Mouse (Mus musculus) kidney, postnatal 36 days (tissue): ENCODE measurements at regions not wholly inside any gene's neighbourhood (a gene's known extent, or its start where the extent isn't known, plus 50 kb on each side); places are given as distances from the start of the nearest gene placed in this dataset.

Source experiments
- DNase-seq, 2 experiments: peaks; one replicate each; pipeline ENCODE4 v3.0.0; 2021 to 2022; ENCODE audit warnings: mixed read lengths in 2 of 2

GRCm38 (mm10) chr2:18445809-18446208 is 53.2 kb upstream of the Dnajc1 start:
- no peak for DNase-seq
